Mouse (Mus musculus) hindbrain, embryonic 15.5 days (tissue): ENCODE data around the gene Slc6a17. TPM values are rescaled to one million over a fixed set of nuclear protein-coding genes. Genes with fewer than 3 reads are reported as not detected.

ENCODE experiments used
- ATAC-seq: fragments of 200-750 bp; cut with Nextera tagmentation; 2 replicates; pipeline ENCODE4 v1.8.0; 2017; ENCODE audit warnings: low read depth, moderate number of reproducible peaks, moderate TSS enrichment; ENCODE audit not compliant: low FRiP score
- H3K27ac ChIP-seq: fragments of 300-500 bp; sonication (generic); replicated peaks from 2 replicates; pipeline ENCODE4 v1.5.1; 2015; ENCODE audit warnings: mild to moderate bottlenecking, inconsistent platforms
- H3K27me3 ChIP-seq: fragments of 300-500 bp; sonication (generic); 2 replicates; pipeline ENCODE4 v1.6.1; 2015; ENCODE audit warnings: control low read depth, inconsistent platforms
- H3K36me3 ChIP-seq: fragments of 300-500 bp; sonication (generic); 2 replicates; pipeline ENCODE4 v1.6.1; 2015; ENCODE audit warnings: control low read depth, inconsistent platforms
- H3K4me1 ChIP-seq: fragments of 300-500 bp; sonication (generic); replicated peaks from 2 replicates; pipeline ENCODE4 v1.6.1; 2015; ENCODE audit warnings: control low read depth, inconsistent platforms
- H3K4me2 ChIP-seq: fragments of 300-500 bp; sonication (generic); 2 replicates; pipeline ENCODE4 v1.6.1; 2015; ENCODE audit warnings: moderate library complexity, mild to moderate bottlenecking, inconsistent platforms
- H3K4me3 ChIP-seq: fragments of 300-500 bp; sonication (generic); 2 replicates; pipeline ENCODE4 v1.5.1; 2015; ENCODE audit warnings: mild to moderate bottlenecking, inconsistent platforms
- H3K9ac ChIP-seq: fragments of 300-500 bp; sonication (generic); 2 replicates; pipeline ENCODE4 v1.6.1; 2015; ENCODE audit warnings: inconsistent platforms
- H3K9me3 ChIP-seq: fragments of 300-500 bp; sonication (generic); 2 replicates; pipeline ENCODE4 v1.6.1; 2016; ENCODE audit warnings: control low read depth, inconsistent platforms
- WGBS: fragments of 180-500 bp; shearing (Covaris S2); methylation state at CpG from one replicate; pipeline ENCODE4 v1.1.7; 2015; 5-methylcytosine and 5-hydroxymethylcytosine counted together
- polyA plus RNA-seq: library from polyadenylated mRNA; unstranded; fragments of >200 nt; fragmentation: Nextera tagmentation; extraction: Ambion mirVana; gene quantifications from 2 replicates; pipeline ENCODE4 v1.2.1, GENCODE M21; 2015

Gene Slc6a17
- polyA plus RNA-seq, 1 experiment from 2014 or later, result 19.7 TPM

DNA sequence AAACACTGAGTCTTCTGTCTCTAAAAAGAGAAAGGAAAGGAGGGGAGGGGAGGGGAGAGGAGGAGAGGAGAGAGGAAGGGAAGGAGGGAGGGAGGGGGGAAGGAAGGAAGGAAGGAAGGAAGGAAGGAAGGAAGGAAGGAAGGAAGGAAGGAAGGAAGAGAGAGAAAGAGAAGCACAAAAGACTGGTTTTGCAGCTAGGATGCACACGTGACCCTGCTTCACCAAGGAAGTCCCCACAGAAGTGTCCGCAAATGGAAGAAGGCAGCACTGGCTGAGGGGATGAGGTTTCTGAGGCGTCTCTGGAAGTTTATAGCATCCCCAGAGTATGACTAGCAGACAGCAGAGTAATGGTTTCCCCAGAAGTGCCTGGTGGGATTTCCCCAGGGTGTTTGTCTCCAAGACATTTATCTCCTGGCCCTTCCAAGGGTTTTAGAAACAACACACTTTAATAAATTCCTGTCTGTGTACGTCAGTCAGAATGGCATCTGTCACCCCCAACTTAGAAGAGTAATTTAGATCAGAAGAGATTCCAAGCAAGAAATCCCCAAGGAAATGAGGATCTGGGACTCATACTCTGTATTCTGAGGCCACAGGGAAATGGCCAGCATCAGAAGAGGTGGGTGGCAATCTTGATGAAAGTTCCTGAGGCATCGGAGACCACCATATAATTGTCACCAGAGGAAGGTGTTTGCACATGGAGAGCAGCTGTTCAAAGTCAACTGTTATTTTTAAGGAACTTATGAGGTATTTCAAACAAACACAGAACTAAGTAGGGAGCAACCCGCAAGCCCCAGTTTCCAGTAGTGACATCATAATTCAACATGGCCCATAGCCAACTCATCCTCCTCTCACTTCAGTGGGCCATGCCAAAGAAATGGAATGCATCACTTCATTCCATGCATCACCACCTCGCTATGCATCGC is 25.6 kb upstream of the Slc6a17 start:
- no peak overlapping the region for H3K4me3 ChIP-seq
- H3K27ac ChIP-seq, result no peak overlapping the region
- no peaks in the 10 kb centered on the region for H3K36me3 ChIP-seq
- no peaks in the 10 kb centered on the region for H3K9me3 ChIP-seq
- H3K4me2 ChIP-seq, result no peak overlapping the region
- H3K27me3 ChIP-seq, result no peaks in the 10 kb centered on the region
- H3K4me1 ChIP-seq, result peaks cover 7% of the 10 kb centered on the region; the same call in 1 of the 2 replicates
- ATAC-seq, result no peak
- H3K9ac ChIP-seq, result no peak overlapping the region
- 80% methylated on average over 8 of the region's 8 CpGs for WGBS

DNA sequence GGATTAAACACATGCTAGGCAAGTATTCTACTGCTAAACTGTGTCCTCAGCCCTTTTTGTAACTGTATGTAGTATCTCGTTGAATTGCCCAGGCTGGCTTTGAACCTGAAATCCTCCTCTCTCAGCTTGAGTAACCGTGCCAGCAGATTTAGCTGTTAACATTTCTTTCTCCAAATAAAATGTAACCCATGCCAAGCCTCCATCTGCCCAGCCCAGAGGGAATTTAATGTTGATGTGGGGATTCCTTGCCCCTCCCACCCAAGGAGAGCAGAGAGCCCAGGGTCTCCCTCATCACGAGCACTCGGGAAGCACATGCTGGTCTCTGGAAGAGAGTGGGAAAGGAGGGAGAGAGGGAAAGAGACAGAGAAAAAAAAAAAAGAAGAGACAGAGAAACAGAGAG is 24.8 kb upstream of the Slc6a17 start:
- H3K9me3 ChIP-seq, result no peaks in the 10 kb centered on the region
- H3K4me3 ChIP-seq, result no peak overlapping the region
- peaks cover 7% of the 10 kb centered on the region for H3K4me1 ChIP-seq
- no peak overlapping the region for H3K4me2 ChIP-seq
- no peaks in the 10 kb centered on the region for H3K27me3 ChIP-seq
- H3K27ac ChIP-seq, result no peak overlapping the region
- no peaks in the 10 kb centered on the region for H3K36me3 ChIP-seq
- no peak overlapping the region for H3K9ac ChIP-seq
- ATAC-seq, result no peak
- WGBS, result 59% methylated on average over 4 of the region's 4 CpGs

DNA sequence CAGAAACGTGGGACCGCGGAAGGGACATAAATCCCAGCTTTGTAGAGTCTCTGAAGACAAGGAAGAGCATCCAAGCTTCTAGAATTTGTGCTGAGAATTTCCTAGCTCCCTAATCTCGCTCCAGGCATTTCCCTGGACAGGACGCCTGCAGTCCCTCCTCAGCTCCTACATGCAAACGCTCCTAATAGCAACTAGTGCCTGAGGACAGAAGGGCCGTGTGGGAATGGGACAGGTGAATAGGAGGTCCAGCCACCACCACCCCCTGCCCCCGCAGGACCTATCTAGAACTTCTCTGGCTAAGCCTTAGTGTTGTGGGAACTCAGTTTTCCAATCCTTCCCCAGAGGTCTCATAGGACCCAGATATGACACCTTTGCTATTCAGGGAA is 19.7 kb upstream of the Slc6a17 start:
- peaks cover 24% of the 10 kb centered on the region for H3K4me1 ChIP-seq
- H3K36me3 ChIP-seq, result no peaks in the 10 kb centered on the region
- H3K9ac ChIP-seq, result peak overlapping the region; percentile 47; the same call in 1 of the 2 replicates
- ATAC-seq, result no peak
- no peaks in the 10 kb centered on the region for H3K27me3 ChIP-seq
- H3K4me2 ChIP-seq, result peak overlapping the region; percentile 56
- H3K9me3 ChIP-seq, result no peaks in the 10 kb centered on the region
- no peak overlapping the region; the same call in 1 of the 2 replicates for H3K4me3 ChIP-seq
- peak overlapping the region; percentile 88 for H3K27ac ChIP-seq
- WGBS, result 35% methylated on average over 8 of the region's 8 CpGs

DNA sequence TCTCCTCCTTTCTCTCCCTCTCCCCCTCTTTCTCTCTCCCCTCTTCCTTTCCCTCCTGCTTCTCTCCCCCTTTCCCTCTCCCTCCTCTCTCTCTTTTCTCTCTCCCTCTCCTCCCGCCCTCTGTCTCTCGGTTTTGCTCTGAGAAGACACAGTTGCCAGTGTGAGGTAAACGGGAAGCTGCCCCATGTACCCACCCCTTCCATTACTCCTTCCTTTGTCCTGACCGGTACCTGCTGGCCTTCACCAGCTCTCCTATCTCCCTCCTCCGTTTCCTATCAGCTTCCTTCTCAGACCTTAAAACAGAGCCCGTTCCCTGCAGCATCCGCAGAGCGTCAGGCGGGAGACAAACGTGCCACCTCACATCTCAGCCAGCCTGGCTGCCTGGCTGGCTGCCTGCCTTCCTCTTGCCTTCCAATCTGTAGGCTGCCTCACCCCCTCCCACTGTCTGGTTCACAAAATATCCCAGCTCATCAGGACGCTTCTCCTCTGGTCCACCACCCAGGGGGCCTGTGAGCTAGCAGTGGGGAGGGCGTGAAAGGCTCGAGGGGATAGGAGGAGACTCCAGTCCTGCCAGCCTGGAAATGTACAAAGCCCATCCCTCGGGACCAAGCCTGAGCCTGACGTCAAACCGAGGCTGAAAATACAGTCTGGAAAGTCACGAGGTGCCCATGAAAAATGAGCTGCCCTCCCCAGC is 19.1 kb upstream of the Slc6a17 start:
- peaks cover 24% of the 10 kb centered on the region for H3K4me1 ChIP-seq
- peak overlapping the region; percentile 47 for H3K9ac ChIP-seq
- H3K9me3 ChIP-seq, result no peaks in the 10 kb centered on the region
- whole genome bisulfite sequencing, result 3% methylated on average over 17 of the region's 17 CpGs
- peak; percentile 88 for ATAC-seq
- H3K4me2 ChIP-seq, result peak overlapping the region; percentile 56
- peak overlapping the region; percentile 25 for H3K4me3 ChIP-seq
- H3K27me3 ChIP-seq, result no peaks in the 10 kb centered on the region
- H3K27ac ChIP-seq, result peak overlapping the region; percentile 88
- H3K36me3 ChIP-seq, result no peaks in the 10 kb centered on the region

DNA sequence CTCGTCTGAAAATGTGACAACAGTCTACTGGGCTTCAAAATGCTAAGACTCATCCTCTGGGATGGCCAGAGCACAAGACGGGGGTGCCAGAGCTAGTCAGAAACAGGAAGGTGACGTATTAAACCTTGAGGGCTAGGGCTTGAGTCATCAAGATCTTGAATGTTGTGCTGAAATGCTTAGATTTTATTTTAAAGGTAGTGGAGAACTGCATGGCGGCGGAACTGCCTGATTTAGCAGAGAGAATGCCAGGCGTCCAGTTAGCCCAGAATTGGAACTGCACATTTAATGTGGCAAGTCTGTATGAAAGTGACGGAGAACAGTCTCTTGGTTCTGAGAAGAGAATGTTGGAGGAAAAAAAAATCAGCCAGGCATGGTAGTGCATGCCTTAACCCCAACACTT is 17.1 kb upstream of the Slc6a17 start:
- no peak overlapping the region for H3K4me2 ChIP-seq
- H3K27me3 ChIP-seq, result no peaks in the 10 kb centered on the region
- no peak overlapping the region for H3K4me3 ChIP-seq
- no peaks in the 10 kb centered on the region for H3K9me3 ChIP-seq
- 87% methylated on average over 7 of the region's 7 CpGs for WGBS
- ATAC-seq, result no peak
- H3K4me1 ChIP-seq, result peaks cover 31% of the 10 kb centered on the region
- no peaks in the 10 kb centered on the region for H3K36me3 ChIP-seq
- H3K27ac ChIP-seq, result no peak overlapping the region
- no peak overlapping the region for H3K9ac ChIP-seq

DNA sequence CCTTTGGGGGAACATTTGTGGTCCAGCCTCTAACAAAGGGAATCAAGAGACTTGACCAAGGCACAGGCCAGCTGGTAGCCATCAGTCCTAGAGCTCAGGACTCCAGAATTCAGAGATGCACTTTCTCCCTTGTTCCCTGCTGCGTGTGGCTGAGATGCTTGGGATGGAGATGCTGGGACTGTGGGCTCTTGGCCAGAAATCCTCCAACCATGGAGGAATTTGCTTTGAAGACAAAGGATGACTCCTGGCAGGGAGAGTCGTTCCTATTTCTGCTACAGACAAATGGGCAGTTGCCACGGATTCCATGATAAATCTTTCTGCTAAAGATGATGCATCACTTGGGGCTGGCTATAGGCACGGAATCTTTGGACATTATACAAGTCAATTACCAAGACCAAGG is 15.7 kb upstream of the Slc6a17 start:
- Histone ChIP-seq H3K4me3 (no peak overlapping the region), H3K4me2 (no peak overlapping the region), H3K27ac (no peak overlapping the region), H3K36me3 (no peaks in the 10 kb centered on the region), H3K9ac (no peak overlapping the region), H3K9me3 (no peaks in the 10 kb centered on the region), H3K4me1 (peaks cover 43% of the 10 kb centered on the region), H3K27me3 (no peaks in the 10 kb centered on the region)
- WGBS, result 41% methylated on average over 4 of the region's 4 CpGs
- no peak for ATAC-seq

DNA sequence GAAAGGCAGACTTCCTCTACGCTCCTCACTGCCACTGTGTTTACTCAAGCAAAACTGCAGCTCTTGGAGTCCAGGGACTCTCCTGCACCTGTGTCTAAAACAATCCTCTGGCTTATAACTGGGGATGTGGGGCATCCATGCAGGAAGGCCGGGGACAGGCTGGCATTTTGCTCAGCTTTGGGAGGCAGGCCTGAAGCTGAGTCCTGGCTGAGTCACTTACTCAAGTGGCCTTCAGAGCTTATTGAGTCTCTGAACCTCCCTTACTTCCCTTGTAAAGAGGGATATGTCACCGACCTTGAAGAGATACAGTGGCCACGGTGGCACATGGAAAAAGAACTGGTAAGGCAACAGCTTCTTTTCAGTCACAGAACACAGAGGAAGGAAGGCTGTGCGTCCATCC is 12.8 kb upstream of the Slc6a17 start:
- Histone ChIP-seq H3K27me3 (no peaks in the 10 kb centered on the region), H3K4me1 (peaks cover 37% of the 10 kb centered on the region), H3K4me2 (no peak overlapping the region), H3K9me3 (no peaks in the 10 kb centered on the region), H3K27ac (0 out of 2 replicates have a peak overlapping the region, but pooled peaks have one; percentile 20), H3K4me3 (no peak overlapping the region), H3K36me3 (no peaks in the 10 kb centered on the region), H3K9ac (no peak overlapping the region)
- WGBS, result 78% methylated on average over 5 of the region's 5 CpGs
- ATAC-seq, result no peak

DNA sequence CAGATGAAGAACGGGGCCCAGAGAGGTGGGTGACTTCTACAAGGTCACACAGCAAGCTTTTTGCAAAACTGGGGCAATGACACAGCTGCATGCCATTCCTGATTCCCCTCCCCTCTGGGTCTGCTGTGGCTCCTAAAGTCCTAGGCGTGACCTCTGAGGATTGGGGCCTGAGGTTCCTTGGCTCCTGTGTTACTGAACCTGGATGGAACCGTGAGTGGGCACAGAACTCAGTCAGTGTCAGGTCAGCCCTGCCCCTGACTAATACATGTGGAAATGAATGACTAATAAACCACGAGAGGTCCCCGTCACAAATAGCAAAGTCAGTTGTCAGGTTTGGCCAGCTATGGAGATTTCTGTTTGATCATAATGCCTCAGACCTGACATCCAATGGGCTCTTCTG is 11.4 kb upstream of the Slc6a17 start:
- WGBS, result 59% methylated on average over 5 of the region's 5 CpGs
- Histone ChIP-seq H3K4me2 (no peak overlapping the region; the same call in 1 of the 2 replicates), H3K27me3 (no peaks in the 10 kb centered on the region), H3K9me3 (no peaks in the 10 kb centered on the region), H3K4me1 (peaks cover 37% of the 10 kb centered on the region), H3K9ac (no peak overlapping the region), H3K36me3 (no peaks in the 10 kb centered on the region), H3K4me3 (no peak overlapping the region), H3K27ac (peak overlapping the region; percentile 89)
- peak; percentile 31 for ATAC-seq

DNA sequence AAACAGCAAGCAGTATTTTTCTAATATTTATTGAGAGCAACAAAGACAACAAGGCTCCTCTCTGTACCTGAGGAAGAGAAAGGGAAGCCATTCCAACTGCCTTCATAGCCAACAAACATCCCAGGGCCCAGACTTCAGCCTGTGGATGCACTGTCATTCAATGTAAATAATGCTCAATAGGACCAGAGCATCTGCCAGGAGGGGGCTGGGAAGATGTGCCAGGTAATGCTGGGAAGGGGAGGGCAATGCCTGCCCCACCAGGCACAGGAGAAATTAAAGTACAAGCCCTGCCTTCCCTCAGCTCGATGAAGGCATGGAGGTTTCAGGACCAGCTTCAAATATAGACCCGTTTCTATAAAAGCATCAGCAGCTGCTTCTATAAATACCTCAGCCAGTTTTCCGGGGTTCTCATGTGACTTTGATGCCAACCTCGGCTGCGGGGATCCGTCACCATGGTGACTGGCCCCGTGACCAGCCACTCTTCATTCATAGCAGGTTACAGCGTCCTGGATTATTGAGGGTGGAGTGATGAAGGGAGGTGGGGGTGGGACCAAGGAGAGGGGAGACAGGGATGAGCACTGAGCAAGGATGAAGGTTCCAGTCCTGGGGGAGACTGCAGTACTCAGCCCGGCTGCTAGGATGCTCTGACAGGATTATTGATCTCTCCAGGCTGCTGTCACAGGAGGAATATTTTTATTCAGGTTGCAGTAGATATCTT is 10.7 kb upstream of the Slc6a17 start:
- Histone ChIP-seq H3K27me3 (no peaks in the 10 kb centered on the region), H3K36me3 (no peaks in the 10 kb centered on the region), H3K9me3 (no peaks in the 10 kb centered on the region), H3K4me3 (no peak overlapping the region), H3K9ac (peak overlapping the region; percentile 25; the same call in 1 of the 2 replicates), H3K4me2 (peak overlapping the region; percentile 44), H3K27ac (peak overlapping the region; percentile 89), H3K4me1 (peaks cover 33% of the 10 kb centered on the region)
- 6% methylated on average over 9 of the region's 9 CpGs for WGBS
- ATAC-seq, result peak; percentile 93

DNA sequence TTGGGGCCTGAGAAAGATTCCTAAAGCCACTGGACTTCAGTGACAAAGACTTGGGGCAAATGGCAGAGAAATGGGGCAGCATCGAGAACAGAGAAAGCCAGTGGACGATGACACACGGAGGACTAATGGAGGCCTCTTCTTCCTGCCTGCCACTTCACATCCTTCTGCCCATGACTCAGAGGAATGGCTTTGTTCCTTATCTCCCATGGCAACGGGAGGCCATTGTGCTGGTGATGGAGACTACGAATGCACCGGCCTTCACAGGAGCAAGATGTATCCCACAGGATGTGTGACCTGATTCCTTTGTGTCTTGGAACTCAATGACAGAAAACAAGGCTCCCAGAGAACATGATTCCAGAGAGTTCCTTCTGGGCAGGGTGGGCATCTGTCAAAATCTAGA is 6.7 kb upstream of the Slc6a17 start:
- WGBS, result 29% methylated on average over 6 of the region's 6 CpGs
- no peak for ATAC-seq
- Histone ChIP-seq H3K27ac (no peak overlapping the region), H3K36me3 (no peaks in the 10 kb centered on the region), H3K27me3 (0 out of 2 replicates have a peak, but pooled peaks cover 4% of the 10 kb centered on the region), H3K9me3 (no peaks in the 10 kb centered on the region), H3K4me3 (no peak overlapping the region), H3K9ac (no peak overlapping the region), H3K4me1 (peaks cover 22% of the 10 kb centered on the region), H3K4me2 (no peak overlapping the region)

DNA sequence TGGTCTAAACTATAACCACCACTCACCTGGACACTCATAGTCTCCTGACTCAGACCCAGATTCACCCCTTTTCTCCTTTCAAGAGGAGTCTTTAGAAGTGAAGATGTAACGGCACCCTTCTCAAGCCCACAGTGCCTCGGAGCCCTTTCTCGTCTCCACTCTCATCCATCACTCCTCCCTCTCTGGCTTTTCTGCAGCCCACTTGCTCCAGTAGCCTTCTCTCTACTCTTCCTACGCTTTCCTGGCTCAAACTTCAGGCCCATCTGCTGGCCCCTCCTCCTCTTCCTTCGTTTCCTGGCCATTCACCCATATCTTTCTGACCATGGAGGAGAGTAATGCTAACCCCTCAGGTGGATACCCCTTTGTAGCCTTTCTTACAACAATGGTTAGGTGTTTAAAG is 3.1 kb upstream of the Slc6a17 start:
- 78% methylated on average over 5 of the region's 5 CpGs for WGBS
- peaks cover 20% of the 10 kb centered on the region for H3K27me3 ChIP-seq
- H3K4me3 ChIP-seq, result no peak overlapping the region
- H3K27ac ChIP-seq, result no peak overlapping the region
- no peaks in the 10 kb centered on the region for H3K9me3 ChIP-seq
- H3K4me1 ChIP-seq, result peaks cover 21% of the 10 kb centered on the region
- no peak for ATAC-seq
- H3K4me2 ChIP-seq, result no peak overlapping the region
- no peak overlapping the region for H3K9ac ChIP-seq
- H3K36me3 ChIP-seq, result no peaks in the 10 kb centered on the region
